Mouse (Mus musculus) limb, embryonic 10.5 days (tissue): ENCODE results near the gene Abce1. TPM values are rescaled to one million over a fixed set of nuclear protein-coding genes. Genes with fewer than 3 reads are reported as not detected.
"Not testable (repeated sequence)": the region's sequence is repeated elsewhere in the genome, so short reads cannot be mapped to it uniquely, and the experiment has no call there.

Experiments used
- DNase-seq: peaks from one replicate; pipeline ENCODE4 v3.0.0-alpha.2; 2017; ENCODE audit warnings: low spot score
- H3K27ac ChIP-seq: fragments of 300-500 bp; sonication (generic); 2 replicates; pipeline ENCODE4 v1.5.1; 2016; ENCODE audit warnings: mild to moderate bottlenecking
- H3K27me3 ChIP-seq: fragments of 300-500 bp; sonication (generic); 2 replicates; pipeline ENCODE4 v1.6.1; 2016; ENCODE audit warnings: low read depth, mild to moderate bottlenecking; ENCODE audit not compliant: poor library complexity, severe bottlenecking
- H3K36me3 ChIP-seq: fragments of 300-500 bp; sonication (generic); 2 replicates; pipeline ENCODE4 v1.6.1; 2016; ENCODE audit warnings: mild to moderate bottlenecking, moderate library complexity
- H3K4me1 ChIP-seq: fragments of 300-500 bp; sonication (generic); 2 replicates; pipeline ENCODE4 v1.6.1; 2016
- H3K4me3 ChIP-seq: fragments of 300-500 bp; sonication (generic); 2 replicates; pipeline ENCODE4 v1.5.1; 2016; ENCODE audit warnings: mild to moderate bottlenecking, moderate library complexity
- H3K9me3 ChIP-seq: fragments of 300-500 bp; sonication (generic); replicated peaks from 2 replicates; pipeline ENCODE4 v1.6.1; 2016; ENCODE audit warnings: mild to moderate bottlenecking
- WGBS: fragments of 180-500 bp; shearing (Covaris S2); methylation state at CpG from one replicate; pipeline ENCODE4 v1.1.7; 2016; 5-methylcytosine and 5-hydroxymethylcytosine counted together
- polyA plus RNA-seq: library from polyadenylated mRNA; unstranded; fragments of >200 nt; fragmentation: Nextera tagmentation; extraction: Ambion mirVana; gene quantifications from 2 replicates; pipeline ENCODE4 v1.2.1, GENCODE M21; 2016

Abce1 gene
- polyA plus RNA-seq, 1 experiment from 2014 or later: 136 TPM

DNA sequence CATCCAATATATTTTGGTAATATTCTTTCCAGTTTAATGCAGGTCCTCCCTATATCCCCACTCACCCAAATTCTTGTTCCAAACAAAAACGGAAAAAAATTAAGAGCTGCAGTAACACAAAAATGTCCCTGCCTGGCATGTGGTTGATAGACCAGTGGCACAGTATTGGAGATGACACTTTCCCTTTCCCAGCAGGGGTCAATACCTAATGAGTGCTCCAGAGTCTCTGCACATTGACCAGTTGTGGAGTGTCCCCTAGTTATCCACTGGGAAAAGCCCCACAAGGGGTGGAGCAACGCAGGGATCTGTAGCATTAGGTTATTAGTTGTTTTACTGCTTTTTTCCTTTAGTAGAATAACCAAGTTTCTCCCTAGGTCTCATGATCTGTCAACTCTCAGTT, 30.6 kb downstream of the Abce1 start:
- no peak overlapping the region for H3K27ac ChIP-seq
- peaks cover 67% of the 10 kb centered on the region for H3K36me3 ChIP-seq
- peaks cover 11% of the 10 kb centered on the region for H3K4me1 ChIP-seq
- no peaks in the 10 kb centered on the region for H3K9me3 ChIP-seq
- no peak for DNase-seq
- 45% methylated on average over 2 of the region's 2 CpGs for WGBS
- peak overlapping the region; percentile 44 for H3K4me3 ChIP-seq
- no peaks in the 10 kb centered on the region for H3K27me3 ChIP-seq

DNA sequence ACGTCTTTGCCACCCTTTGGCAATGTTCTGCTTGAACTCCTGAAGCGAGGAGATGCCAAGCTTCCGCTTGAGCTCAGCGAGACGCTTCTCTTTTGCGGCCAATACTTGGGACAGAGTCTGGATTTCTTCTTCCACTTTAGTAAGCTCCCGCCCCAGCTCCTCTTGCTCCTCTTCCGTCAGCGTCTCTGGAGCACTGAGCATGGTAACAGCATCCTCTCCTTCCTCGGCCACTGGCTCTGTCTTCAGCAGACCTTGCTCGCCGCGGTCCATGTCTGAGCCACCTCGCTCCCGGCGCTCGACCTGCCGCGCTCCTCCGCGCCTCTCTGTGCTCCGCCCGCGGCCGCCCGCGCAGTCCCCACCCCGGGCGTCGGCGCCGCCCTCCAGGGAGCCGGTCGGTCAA, 31.0 kb downstream of the Abce1 start:
- H3K27me3 ChIP-seq: no peaks in the 10 kb centered on the region
- H3K9me3 ChIP-seq: no peaks in the 10 kb centered on the region
- H3K27ac ChIP-seq: no peak overlapping the region
- WGBS: 12% methylated on average over 34 of the region's 34 CpGs
- peaks cover 11% of the 10 kb centered on the region for H3K4me1 ChIP-seq
- peak; percentile 40 for DNase-seq
- peak overlapping the region; percentile 44 for H3K4me3 ChIP-seq
- peaks cover 66% of the 10 kb centered on the region for H3K36me3 ChIP-seq

DNA sequence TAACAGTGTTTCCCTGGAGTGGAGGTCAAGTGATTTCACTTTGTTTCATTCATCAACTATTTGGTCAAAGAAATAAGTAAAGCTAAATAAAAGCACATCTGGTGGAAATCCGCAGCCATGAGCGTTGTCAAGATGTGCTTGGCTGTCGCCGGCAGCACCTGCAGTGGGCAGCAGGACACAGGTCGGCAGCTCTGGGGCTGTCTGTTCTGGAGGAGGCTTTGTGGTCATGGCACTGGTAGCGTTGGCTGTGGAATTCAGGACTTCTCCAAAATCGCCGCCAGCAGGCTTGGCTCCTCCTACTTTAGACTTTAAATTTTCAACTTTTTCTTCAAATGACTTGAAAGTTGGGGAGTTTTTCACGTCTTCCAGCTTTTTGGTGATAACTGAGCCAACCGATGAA, 31.5 kb downstream of the Abce1 start:
- DNase-seq, H3K9me3 ChIP-seq, H3K27ac ChIP-seq, H3K27me3 ChIP-seq: not testable (repeated sequence)
- 54% methylated on average over 10 of the region's 10 CpGs for WGBS
- peaks cover 11% of the 10 kb centered on the region for H3K4me1 ChIP-seq
- H3K4me3 ChIP-seq: peak overlapping the region; percentile 44
- H3K36me3 ChIP-seq: peaks cover 66% of the 10 kb centered on the region

DNA sequence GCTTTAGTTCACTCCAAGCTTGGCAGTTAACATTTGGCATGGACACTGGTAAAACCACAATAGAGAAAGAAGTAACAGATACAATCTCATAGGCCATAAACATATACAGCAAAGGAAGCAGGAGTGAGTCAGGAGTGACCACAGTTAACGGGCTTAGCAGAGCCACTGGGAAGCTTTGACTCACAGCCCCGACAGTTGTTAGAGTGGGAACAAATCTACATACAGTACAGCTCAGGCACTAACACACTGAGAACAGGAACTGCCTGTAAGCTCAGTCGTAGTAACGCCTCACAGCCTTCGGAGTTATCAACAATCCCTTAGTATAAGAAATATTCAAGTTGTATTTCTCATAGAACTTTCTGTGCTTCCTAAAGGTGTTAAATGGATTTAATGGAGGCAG, 32.5 kb downstream of the Abce1 start:
- no peak for DNase-seq
- no peak overlapping the region for H3K4me3 ChIP-seq
- H3K36me3 ChIP-seq: peaks cover 66% of the 10 kb centered on the region
- H3K27ac ChIP-seq: no peak overlapping the region
- WGBS: 67% methylated on average over 5 of the region's 5 CpGs
- no peaks in the 10 kb centered on the region for H3K27me3 ChIP-seq
- H3K4me1 ChIP-seq: peaks cover 11% of the 10 kb centered on the region
- H3K9me3 ChIP-seq: no peaks in the 10 kb centered on the region

DNA sequence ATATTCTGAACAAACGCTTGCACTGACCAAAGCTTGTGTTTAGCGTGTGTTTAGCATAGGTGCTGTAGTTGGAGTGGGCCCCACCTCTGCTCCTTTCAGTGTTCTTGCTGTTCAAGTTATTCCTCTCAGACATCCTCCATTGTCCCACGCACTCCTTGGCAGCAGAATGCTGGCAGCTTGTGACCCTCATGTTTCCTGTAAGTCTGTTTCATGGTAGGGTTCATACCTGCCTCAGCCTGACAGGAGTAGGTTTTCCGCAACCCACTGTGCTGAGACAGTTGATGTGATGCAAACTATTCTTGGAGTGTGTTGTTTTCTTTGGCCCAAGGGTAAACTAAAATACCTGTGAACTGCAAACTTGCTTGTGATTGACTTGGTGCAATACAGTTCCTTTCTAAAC, 35.1 kb downstream of the Abce1 start:
- DNase-seq: no peak
- H3K27me3 ChIP-seq: no peaks in the 10 kb centered on the region
- no peak overlapping the region for H3K4me3 ChIP-seq
- 87% methylated on average over 4 of the region's 4 CpGs for WGBS
- H3K27ac ChIP-seq: no peak overlapping the region
- H3K9me3 ChIP-seq: no peaks in the 10 kb centered on the region
- H3K4me1 ChIP-seq: peaks cover 11% of the 10 kb centered on the region
- H3K36me3 ChIP-seq: peaks cover 66% of the 10 kb centered on the region

DNA sequence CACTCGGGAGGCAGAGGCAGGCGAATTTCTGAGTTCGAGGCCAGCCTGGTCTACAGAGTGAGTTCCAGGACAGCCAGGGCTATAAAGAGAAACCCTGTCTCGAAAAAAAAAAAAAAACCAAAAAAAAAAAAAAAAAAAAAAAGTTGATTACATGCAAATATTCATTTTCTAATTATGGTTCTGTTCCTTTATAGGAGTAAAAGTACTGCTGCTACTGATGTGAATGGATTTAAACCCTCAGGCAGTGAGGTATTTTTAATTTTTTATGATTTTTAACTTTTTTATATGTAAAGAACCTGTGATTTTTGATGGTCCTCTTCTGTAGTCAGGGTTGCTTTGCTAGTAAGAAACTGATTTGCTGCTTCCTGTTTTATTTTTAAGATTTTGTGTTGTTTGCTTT, 52.8 kb downstream of the Abce1 start:
- not testable (repeated sequence) for H3K4me3 ChIP-seq, H3K4me1 ChIP-seq, H3K27me3 ChIP-seq, H3K9me3 ChIP-seq, DNase-seq, H3K27ac ChIP-seq
- 93% methylated on average over 4 of the region's 4 CpGs for WGBS
- H3K36me3 ChIP-seq: peaks cover 93% of the 10 kb centered on the region

DNA sequence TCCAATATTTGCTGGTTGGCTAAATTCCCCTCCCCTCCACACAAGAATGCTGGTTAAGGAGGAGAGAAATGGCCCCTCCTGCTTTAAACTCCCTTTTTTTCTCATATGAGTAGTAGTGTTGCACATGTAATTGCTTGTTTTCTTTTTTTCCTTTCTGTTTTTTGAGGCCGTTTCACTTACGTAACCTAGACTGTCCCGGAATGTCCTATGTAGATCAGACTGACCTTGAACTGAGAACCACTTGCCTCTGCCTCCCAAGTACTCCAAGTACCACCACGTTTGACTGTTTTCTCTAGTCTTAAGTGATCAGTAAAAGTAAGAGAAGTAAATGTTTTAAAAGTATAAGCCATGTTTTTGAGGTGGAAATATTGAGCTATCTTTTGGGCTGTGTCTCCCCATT, 57.8 kb downstream of the Abce1 start:
- Histone ChIP-seq H3K4me3 (no peak overlapping the region), H3K27ac (no peak overlapping the region), H3K27me3 (no peaks in the 10 kb centered on the region), H3K4me1 (no peaks in the 10 kb centered on the region), H3K9me3 (no peaks in the 10 kb centered on the region), H3K36me3 (peaks cover 81% of the 10 kb centered on the region)
- WGBS: 95% methylated on average over 4 of the region's 4 CpGs
- no peak for DNase-seq

DNA sequence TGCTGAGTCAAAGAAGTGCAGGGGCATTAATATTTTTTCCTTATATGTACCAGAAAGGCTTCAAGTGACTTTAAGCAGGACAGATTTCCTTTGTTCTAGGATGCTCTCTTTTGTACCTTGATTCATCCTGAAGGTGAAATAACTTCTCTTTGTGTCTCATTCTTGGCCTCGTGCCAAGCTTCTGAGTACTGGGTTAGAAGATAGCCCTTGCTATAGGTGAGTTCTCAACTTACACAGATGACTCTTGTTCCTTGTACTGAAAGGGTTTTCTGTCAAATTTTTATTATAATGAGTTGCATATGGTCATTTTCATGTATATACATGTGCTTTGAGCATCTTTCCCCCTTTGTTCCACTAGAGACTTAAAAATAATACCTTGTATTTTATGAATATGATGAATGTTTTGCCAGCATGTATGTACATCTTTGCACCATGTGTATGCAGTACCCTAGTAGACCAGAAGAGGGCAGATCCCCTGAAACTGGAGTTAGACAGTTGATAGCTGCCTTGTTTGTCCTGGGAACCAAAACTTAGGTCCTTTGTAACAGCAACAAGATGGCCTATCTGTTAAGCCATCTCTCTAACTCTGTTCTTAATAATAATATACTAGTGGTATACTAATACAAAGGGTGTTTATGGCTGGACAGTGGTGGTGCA, 61.3 kb downstream of the Abce1 start:
- H3K27me3 ChIP-seq: no peaks in the 10 kb centered on the region
- H3K36me3 ChIP-seq: peaks cover 88% of the 10 kb centered on the region
- H3K27ac ChIP-seq: no peak overlapping the region
- H3K4me3 ChIP-seq: no peak overlapping the region
- no peak for DNase-seq
- H3K9me3 ChIP-seq: no peaks in the 10 kb centered on the region
- H3K4me1 ChIP-seq: no peaks in the 10 kb centered on the region
- 94% methylated on average over 1 of the region's 1 CpGs for WGBS

DNA sequence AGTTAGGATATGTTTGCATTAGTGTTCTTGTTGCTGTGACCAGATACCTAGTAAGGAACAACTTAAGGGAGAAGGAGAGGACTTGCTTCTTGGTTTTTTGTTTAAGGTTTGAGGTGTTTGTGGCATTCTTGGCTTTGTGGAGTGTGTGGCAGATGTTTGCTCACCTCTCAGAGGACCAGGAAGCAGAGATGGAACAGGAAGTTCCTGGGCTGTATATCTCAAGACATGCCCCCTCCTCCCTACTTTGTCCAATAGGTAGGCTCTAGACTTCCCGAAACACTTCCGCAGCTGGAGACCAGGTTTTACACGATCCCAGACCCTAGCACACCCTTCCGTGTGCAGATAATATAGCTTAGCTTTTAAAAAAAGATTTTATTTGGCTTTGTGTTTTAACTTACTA, 62.0 kb downstream of the Abce1 start:
- peaks cover 88% of the 10 kb centered on the region for H3K36me3 ChIP-seq
- no peaks in the 10 kb centered on the region for H3K4me1 ChIP-seq
- DNase-seq: no peak
- WGBS: 97% methylated on average over 4 of the region's 4 CpGs
- no peak overlapping the region for H3K4me3 ChIP-seq
- no peaks in the 10 kb centered on the region for H3K27me3 ChIP-seq
- no peak overlapping the region for H3K27ac ChIP-seq
- no peaks in the 10 kb centered on the region for H3K9me3 ChIP-seq

DNA sequence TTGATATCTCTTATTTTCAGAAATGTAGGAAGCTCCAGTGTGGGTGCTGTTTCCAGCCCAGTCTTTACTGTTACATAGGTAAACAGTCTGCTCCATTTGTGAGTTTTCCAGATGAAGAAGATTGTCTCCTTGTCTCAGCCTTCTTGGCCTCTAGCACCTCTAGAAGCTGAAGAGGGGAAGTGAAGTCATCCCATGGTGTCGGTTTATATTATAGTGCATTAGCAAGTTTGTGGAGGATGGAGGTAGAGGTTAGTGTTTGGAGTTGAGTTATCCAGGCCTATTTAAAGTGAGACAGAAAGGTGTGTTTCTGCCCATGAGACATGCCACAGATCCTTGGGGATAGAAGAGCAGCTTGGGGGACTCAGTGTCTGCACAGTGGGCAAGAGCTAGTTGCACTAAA, 70.4 kb downstream of the Abce1 start:
- Histone ChIP-seq H3K27ac (no peak overlapping the region), H3K4me3 (peak overlapping the region; percentile 76), H3K27me3 (no peaks in the 10 kb centered on the region), H3K36me3 (peaks cover 33% of the 10 kb centered on the region), H3K9me3 (no peaks in the 10 kb centered on the region), H3K4me1 (peaks cover 27% of the 10 kb centered on the region)
- WGBS: 38% methylated on average over 1 of the region's 1 CpGs
- no peak for DNase-seq

DNA sequence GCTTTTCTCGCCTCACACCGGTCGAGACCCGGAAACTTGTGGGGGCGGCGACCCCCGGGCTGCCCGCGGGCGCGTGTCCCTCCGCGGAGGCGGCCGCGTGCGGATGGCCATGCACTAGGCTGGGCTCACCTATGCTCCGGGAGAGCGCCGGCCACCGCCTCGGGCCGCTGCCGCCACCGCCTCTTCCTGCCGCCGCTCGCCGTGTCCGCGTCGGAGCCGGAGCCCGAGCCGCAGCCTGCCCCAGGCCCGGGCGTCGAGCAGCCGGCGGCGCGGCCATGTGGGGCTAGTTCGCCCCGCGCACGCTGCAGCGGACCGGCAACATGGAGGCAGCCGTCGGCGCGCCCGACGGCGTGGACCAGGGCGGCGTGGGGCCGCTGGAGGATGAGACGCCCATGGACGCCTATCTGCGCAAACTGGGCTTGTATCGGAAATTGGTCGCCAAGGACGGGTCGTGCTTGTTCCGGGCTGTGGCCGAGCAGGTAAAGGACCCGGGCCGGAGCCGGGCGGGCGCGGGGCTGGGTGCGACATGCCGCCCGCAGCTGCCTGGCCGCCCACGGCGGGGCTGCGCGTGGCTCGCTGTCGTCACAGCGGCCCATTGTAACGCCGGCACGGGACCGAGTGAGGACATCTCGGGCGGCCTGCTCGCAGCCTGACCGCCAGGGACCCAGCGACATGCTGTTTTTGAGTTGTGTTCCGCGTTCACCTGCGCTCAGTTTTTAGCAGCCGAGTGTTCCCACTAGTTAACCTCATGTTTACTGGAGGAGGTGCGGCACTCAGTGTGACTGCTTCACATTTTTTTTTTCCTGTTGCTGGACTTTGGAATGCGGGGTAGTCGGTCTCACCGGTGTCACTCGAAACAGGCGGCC, 71.7 kb downstream of the Abce1 start, which contains the start of gene Otud4:
Otud4 (plus strand) TSS at position 33 of the 866 bp plus-strand sequence.
- WGBS: under 1% methylated on average over 103 of the region's 103 CpGs
- DNase-seq: no peak
- Histone ChIP-seq H3K4me1 (peaks cover 27% of the 10 kb centered on the region), H3K9me3 (no peaks in the 10 kb centered on the region), H3K36me3 (peaks cover 20% of the 10 kb centered on the region), H3K27ac (peak within 1 kb of the TSS; percentile 98), H3K27me3 (no peaks in the 10 kb centered on the region), H3K4me3 (peak within 1 kb of the TSS; percentile 76)

DNA sequence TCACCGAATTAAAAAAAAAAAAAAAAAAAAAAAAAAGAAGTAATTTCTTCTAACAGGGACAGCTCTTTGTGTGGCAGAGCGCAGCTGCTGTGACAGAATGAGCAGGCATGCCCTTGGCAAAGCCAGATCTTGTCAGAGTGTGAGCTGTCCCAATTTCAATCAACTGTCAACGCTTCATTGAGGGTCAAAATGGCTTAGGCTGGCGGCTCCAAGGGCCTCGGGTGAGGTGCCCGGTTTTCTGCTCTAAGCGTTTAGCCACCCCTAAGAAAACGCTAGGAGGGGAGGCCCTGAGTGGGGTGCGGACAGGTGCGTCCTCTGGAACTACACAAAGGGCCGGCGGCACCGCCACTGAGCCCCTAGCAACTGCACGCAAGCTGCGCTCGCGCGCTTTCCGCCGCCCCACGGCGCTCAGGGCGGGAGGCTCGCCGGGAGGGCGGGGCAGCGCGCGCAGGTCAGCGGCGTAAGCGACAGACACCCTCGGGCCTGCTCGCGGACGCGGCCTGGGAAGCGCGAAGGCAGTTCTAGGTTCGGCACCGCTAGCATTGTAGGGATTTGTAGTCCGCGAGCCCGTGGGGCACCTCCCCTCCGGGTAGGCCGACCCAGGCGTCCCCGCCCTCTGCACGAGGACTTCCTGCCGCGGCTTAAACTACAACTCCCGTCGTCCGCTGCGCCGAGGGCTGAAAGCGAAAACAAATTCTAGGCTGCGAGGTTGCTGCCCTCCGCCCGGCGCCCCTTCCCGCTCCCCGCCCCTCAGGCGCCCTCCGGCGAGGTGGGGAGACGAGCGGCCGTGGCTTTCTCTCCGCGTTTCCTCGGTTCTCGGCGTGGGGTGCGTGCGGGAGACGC, 72.6 kb downstream of the Abce1 start:
- no peaks in the 10 kb centered on the region; the same call in 1 of the 2 replicates for H3K9me3 ChIP-seq
- H3K36me3 ChIP-seq: peaks cover 11% of the 10 kb centered on the region
- H3K4me1 ChIP-seq: peaks cover 27% of the 10 kb centered on the region
- peak overlapping the region; percentile 98 for H3K27ac ChIP-seq
- peak overlapping the region; percentile 76 for H3K4me3 ChIP-seq
- no peaks in the 10 kb centered on the region for H3K27me3 ChIP-seq
- WGBS: under 1% methylated on average over 76 of the region's 77 CpGs
- DNase-seq: peak; percentile 96
